Mouse (Mus musculus) lung, postnatal 36 days (tissue): Measurements from ENCODE around the gene Arrdc1.
A peak's percentile ranks its signal among the peaks of the same experiment; 100 is the strongest.

Experiments used
- DNase-seq: peaks from one replicate; pipeline ENCODE4 v3.0.0; 2022; ENCODE audit warnings: mixed read lengths

Arrdc1 gene

GRCm38 (mm10) chr2:24923561-24923960, 11.5 kb downstream of the Arrdc1 start:
- DNase-seq: peak; percentile 58

- no peak for DNase-seq
Observed at GRCm38 (mm10) chr2:24919839-24920175, 15.2 kb downstream of the Arrdc1 start.

DNA sequence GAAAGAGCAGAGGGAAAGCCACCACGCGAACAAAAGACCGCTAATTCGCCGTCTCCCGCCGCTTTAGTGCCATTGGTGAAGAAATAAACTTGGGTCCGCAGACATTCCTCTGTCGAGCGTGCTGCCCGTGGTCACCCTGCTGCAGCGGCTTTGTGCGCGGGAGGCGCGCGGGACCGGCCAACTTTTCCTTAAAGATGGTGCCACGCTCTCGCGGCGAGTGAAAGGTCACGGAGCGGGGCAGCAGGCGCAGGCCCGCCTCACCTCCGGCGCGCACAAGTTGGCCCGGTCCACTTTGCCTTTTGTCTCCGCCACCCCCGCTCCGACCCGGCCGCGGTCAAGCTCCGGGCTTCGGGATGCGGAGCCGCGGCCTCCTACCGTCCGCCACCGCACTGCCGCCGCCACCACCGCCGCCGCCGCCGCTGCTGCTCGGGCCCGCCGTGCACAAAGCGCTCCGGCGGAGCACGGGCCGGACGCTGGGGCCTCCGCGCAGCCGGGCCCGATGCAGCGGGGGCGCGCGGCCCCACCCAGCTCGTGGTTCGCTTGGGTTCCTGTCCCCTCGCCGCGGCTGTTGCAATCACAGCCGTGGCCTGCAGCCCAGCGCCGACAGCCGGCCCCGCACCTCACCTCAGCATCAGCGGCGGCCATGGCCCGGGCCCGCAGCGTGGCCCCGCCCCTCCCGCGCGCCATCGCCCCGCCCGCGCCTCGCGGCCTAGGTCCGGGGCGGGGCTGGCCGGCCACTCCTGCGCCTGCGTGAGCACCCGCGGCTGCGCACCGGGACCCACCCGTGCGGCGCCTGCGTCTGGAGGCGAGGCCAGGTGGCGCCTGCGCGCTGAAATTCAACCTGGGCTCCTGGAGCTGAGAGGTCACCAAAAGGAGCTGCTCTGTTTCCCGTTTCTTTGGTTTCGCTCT, 15.9 kb downstream of the Arrdc1 start, which contains the start of gene Ehmt1:
TSS of gene Ehmt1 (minus strand) at position 685 of the 909 bp plus-strand sequence.
- peak; percentile 95 for DNase-seq

DNA sequence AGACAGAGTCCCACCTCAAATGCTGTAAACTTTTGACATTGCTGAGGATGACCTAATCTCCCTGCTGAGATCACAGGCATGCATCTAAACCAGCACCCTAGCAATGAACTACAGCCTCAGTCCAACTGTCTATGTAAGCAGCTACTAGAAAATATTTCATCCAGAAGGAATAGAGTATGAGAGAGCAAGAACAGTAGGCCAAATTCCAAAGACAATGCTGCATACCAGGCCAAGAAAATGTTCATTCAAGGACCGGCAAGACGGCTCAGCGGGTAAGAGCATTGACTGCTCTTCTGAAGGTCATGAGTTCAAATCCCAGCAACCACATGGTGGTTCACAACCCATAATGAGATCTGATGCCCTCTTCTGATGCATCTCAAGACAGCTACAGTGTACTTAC, 20.3 kb downstream of the Arrdc1 start:
- DNase-seq: no peak

- DNase-seq: no peak
Observed at GRCm38 (mm10) chr2:24912589-24912988, 22.5 kb downstream of the Arrdc1 start.

DNA sequence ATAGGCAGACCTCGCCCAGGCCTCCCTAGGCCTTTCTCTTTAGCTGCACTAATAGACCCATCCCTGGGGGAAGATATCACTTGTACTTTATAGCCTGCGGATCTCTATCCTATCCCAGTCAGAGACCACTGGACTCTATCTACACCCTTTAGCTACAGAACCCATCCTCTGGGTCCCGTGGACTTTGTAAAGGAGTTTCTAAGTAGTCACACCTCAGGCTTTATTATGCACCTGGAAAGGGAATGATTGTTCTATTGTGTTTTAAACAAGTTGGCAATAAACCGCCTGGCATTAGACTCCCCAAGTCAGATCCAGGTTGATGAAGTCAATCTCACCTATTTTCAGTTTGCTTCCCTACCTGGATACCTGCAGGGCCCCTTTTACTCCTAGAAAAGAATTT, 22.9 kb downstream of the Arrdc1 start:
- DNase-seq: no peak

DNA sequence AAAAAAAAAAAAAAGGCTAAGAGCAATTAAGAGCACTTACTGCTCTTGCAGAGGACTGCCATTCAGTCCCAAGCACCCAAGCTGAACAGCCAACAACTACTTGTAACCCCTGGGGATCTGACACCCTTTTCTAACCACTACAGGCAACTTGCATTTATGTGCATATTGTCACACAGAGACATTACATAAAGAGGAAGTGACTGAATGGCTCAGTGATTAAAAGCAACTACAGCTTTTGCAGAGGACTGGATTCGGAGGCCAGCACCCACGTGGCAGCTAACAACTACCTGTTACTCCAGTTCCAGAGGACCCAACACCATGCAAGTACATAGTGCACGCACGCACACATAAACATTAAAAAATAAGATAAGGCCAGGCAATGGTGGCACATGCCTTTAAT, 24.6 kb downstream of the Arrdc1 start:
- DNase-seq: no peak

DNA sequence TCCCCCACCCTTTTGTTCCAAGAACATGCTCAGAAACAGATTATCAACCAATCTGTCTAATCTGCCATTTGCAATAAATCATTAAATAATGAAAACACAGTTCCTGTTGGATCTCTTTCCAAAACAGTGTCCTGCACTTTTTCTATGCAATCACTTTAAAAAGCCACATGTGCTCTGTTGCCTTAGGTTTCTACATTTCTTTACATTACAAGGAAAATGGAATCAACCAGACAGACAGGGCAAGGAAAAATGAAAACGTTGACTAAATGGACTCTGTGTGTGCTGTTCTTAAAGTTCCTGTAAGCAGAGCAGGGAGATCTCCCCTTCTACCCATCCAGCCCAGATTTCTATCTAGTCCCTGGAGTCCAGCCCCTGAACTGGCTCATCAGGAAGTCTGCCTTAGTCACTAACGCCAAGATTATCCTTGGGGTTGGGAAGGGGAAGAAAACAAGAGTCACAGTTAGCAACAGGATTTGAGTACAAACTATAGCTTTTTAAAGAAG, 29.3 kb downstream of the Arrdc1 start:
- no peak for DNase-seq

DNA sequence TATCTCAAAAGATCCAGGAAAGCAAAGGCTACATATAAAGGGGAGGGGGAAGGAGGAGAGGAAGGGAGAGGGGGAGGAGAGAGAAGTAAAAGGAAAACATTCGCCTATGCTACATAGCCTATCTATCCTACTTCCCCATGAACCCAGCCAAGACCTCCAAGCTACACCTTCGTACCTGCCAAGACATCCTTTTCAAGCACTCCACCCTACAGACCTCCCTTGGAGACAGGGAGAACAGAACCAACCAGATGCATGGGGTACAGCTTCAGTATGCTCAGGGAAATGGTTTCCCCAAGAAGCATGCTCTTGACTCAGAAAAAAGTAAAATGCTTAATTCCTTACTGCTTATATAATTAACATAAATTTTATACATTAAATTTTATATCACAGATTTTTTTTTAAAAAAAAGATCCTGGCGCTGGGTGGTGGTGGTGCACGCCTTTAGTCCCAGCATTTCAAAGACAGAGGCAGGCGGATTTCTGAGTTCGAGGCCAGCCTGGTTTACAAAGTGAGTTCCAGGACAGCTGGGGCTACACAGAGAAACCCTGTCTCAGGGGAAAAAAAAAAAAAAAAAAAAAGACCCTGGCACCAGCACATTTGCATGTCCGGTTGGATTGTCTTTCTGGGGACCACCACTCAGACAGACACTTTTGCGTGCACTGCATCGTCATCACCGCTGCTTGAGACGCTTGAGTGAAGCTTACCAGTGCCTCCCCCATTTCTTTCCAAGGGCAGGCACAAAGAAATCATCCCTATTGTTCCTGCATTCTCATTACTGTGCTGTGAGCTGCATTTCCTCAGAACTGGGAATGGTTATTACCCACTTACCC, 30.0 kb downstream of the Arrdc1 start:
- DNase-seq: no peak

DNA sequence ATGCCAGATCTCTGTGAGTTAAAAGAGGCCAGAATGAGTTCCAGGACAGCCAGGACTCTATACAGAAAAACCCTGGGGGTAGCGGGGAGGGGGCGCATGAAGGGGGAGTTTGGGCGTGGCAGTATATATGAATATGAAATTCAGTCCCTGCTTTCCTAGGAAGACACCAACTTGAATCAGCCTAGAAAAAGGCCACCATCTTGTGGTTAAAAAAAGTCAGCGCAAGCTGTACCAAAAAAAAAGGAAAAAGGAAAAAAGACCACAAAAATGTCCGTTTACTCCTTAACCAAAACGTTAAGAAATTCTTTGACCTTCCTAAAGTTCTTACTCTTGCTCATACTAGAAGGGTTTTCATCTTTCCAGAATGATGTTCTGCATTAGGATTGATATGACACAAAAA, 32.1 kb downstream of the Arrdc1 start:
- no peak for DNase-seq

DNA sequence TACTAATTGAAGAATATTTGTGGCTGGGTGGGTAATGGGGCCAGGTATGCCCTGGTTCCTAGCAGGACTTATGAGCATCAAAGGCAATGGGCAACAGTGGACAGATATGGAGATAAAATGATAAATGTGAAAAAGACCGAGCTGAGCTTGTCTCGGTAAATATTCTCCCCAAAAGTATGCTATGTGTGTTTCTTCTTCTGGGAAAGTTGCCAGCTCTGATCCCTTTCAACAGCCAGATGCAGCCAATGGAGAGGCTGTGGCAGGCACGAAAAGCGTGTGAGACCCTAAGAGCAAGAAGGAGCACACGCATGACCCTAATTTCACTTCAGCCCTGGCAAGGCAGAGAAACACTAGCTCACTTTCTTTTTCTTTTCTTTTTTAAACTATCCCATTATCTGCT, 34.0 kb downstream of the Arrdc1 start:
- DNase-seq: no peak

- DNase-seq: no peak
Observed at GRCm38 (mm10) chr2:24899292-24899691, 35.8 kb downstream of the Arrdc1 start.

- peak; percentile 21 for DNase-seq
Observed at GRCm38 (mm10) chr2:24896761-24897160, 38.3 kb downstream of the Arrdc1 start.

DNA sequence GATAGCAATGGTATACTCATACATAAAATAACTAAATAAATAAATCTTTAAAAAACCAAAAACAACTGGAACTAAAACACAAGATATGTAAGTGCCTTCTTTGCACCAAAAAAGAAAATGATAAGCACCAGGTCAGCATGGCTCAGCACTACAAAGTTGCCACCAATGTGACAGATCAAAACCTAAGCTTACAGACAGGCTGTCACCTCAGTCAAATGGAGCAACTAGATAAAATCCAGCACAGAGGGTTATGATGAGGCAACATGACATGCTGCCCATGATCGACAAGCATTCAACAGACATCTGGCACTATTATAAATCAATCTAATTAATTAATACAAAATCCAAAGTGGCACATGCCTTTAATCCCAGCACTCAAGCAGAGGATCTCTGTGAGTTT, 40.8 kb downstream of the Arrdc1 start:
- no peak for DNase-seq

DNA sequence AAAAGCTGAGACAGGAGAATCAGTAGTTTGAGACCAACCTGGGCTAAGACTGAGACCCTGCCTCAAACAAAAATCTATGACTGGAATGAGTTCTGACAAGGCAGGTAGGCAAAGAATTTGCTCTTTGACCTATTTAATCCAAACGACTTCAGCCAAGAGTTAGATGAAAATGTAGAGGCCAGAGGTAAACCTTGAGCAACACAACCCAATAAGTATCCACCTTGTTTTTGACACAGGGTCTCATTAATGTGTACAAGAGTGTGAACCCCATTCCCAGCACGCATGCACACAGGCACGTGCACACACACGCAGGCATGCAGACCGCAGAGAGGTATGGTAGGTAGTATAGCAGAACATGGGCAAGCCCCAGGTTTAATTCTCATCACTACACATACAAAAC, 42.7 kb downstream of the Arrdc1 start:
- DNase-seq: no peak

DNA sequence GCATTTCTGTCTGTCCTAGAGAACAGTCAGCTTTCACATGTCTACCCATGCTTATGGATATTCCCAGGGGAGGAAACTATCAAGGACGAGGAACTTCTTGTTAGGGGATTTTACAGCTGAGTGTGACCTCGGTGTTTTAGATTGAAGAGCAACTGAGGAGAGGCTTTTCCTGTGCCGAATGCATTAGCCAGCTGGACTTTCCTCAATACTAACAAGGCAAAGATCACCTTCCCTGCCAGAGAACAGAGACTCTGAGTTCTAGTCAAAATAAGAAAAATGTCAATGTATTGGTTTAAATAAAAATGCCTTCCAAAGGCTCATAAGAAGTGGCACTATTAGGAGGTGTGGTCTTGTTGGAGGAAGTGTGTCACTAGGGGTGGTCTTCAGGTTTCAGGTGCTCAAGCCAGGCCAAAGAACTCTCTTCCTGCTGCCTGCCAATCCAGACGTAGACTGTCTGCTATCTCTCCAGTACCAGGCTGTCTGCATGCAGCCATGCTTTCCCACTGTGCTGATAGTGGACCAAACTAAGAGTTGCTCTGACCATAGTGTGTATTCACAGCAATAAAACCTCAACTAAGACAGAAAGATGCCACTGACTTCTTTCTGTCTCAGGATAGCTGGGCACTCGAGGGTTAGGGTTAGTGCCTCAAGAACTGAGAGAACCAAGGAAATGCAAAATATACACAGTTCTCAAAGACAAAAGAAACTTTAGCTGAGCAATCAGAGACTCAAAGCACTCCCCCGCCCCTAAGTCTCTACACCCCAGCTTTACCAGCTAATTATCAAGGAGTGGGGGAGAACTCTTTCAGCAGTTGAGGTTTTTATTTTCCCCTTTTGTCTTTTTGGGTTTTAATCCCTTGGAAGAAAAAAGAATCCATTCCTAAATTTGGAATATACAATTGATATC, 44.3 kb downstream of the Arrdc1 start:
- no peak for DNase-seq

DNA sequence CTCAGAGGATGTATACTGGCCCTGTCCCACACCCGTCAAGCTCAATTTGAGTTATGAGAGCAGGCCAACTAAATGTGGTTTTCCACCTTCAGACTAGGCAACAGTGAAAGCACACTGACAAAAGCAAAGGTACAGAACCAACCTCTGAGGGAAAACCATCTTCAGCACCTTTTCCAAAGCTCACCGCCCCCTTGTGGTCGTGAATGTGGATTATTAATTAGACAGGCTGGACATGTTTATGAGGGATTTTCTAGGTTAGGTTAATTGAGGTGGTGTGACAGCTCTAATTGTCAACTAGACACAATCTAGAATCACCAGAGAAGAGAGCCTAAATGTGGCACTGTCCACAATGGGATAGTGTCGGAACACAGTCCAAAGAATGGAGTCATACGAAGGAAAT, 46.2 kb downstream of the Arrdc1 start:
- peak; percentile 55 for DNase-seq

- DNase-seq: no peak
Observed at GRCm38 (mm10) chr2:24880686-24881085, 54.4 kb downstream of the Arrdc1 start.
